8 mouse cellular contexts compared by ENCODE assay signal in genomic region chrX:153237920-153238504, GRCm38 (mm10). TPM values are rescaled to one million over a fixed set of nuclear protein-coding genes. Genes with fewer than 3 reads are reported as not detected.
DNase-seq lines count a peak whose midpoint lies in the region; ATAC-seq lines count a peak whose summit lies in the region.

No protein-coding gene starts in this region.

- H3K9me3 ChIP-seq in erythroblast, embryonic 14.5 days (ENCODE audit: control insufficient read depth, low read length), result no peaks in the 10 kb centered on the region
- no peaks in the 10 kb centered on the region for H3K9me3 ChIP-seq in hindbrain, embryonic 13.5 days

- 22% methylated on average over 22 of the region's 23 CpGs for WGBS in hindbrain, embryonic 13.5 days

- peak overlapping the region; percentile 78 for H3K27ac ChIP-seq in hindbrain, embryonic 13.5 days

- H3K4me2 ChIP-seq in hindbrain, embryonic 13.5 days, result peak overlapping the region; percentile 55

- H3K4me1 ChIP-seq in erythroblast, embryonic 14.5 days (ENCODE audit: control insufficient read depth), result peaks cover 18% of the 10 kb centered on the region
- no peaks in the 10 kb centered on the region for H3K4me1 ChIP-seq in hindbrain, embryonic 13.5 days (replicated peaks)

- peak overlapping the region; percentile 66 for H3K4me3 ChIP-seq in erythroblast, embryonic 14.5 days (replicated peaks)
- H3K4me3 ChIP-seq in hindbrain, embryonic 13.5 days, result peak overlapping the region; percentile 55

- peaks cover 3% of the 10 kb centered on the region for H3K27me3 ChIP-seq in erythroblast, embryonic 14.5 days (ENCODE audit: control insufficient read depth)
- H3K27me3 ChIP-seq in hindbrain, embryonic 13.5 days, result no peaks in the 10 kb centered on the region

- ATAC-seq in hindbrain, embryonic 13.5 days (ENCODE audit: low FRiP score), result peak; percentile 97

- peak overlapping the region; percentile 72 for H3K9ac ChIP-seq in hindbrain, embryonic 13.5 days

- no peaks in the 10 kb centered on the region for H3K36me3 ChIP-seq in erythroblast, embryonic 14.5 days (ENCODE audit: control insufficient read depth)
- no peaks in the 10 kb centered on the region for H3K36me3 ChIP-seq in hindbrain, embryonic 13.5 days

- peak; percentile 29 for DNase-seq in ES-CJ7 (ENCODE audit: low read depth, low spot score)
- DNase-seq in brain, embryonic 18.5 days (ENCODE audit: low read depth, low spot score), result peak; percentile 28
- DNase-seq in layer of hippocampus, postnatal 25 days (ENCODE audit: extremely low spot score in 1 of 2, low spot score in 1 of 2), result peak; percentile 9 to 15
- peak; percentile 11 to 21 for DNase-seq in lung, postnatal 4 days
- DNase-seq in right cerebral cortex, postnatal 25 days, result peak; percentile 44
- DNase-seq in natural killer cell, adult 2 months (ENCODE audit: low spot score in 2 of 2), result no peak

RNA-seq across cellular contexts. Expression of gene Klf8, which starts 0.7 kb away (rescaled TPM):
- not detected in 2 replicates for polyA plus RNA-seq in erythroblast, embryonic 14.5 days (2012)
- 3.5 and 5.3 TPM in 2 replicates for polyA plus RNA-seq in hindbrain, embryonic 13.5 days (2015; fragmentation: Nextera tagmentation; extraction: Ambion mirVana)
- total RNA-seq in layer of hippocampus, postnatal 25 days (2021), result 1 to 10 TPM; 2.8 to 3.7 TPM

Comparison
In these comparisons a context has a peak if more than half of its experiments do, and no peak if none do; other contexts are left out.
1. DNase-seq: peak in ES-CJ7 (single experiment), brain, embryonic 18.5 days (single experiment), layer of hippocampus, postnatal 25 days (2 of 2), lung, postnatal 4 days (2 of 2) and right cerebral cortex, postnatal 25 days (single experiment); none in natural killer cell, adult 2 months (0 of 2).